Mouse (Mus musculus) A20 (cell line): ENCODE data around the gene Tmem185b.

Source experiments
- DNase-seq: peaks from one replicate; pipeline ENCODE4 v3.0.0-alpha.2; 2011; ENCODE audit warnings: low read depth, low spot score

The Tmem185b gene

DNA sequence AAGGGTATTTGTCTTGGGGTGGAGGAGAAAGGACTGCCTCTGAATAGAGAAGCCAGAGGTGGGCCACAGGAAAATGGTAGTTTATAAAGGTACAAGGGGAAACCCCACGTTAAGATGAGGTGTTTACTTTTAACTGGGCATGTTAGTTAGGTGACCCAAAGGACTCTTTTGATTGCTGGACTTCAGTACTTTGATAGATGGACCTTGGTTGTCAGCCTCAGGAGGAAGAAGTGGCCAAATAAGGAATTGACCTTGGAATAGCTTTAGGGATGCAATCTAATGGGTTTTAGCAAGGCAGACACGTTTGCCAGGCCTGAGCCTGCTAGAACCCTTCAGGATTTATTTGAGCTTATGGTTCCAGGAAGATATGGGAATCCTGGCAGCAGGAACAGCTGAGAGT lies 13.3 kb downstream of the Tmem185b start:
- no peak for DNase-seq

GRCm38 (mm10) chr1:119540836-119541557 lies 15.0 kb downstream of the Tmem185b start:
- no peak for DNase-seq

- no peak for DNase-seq
These were observed 15.6 kb downstream of the Tmem185b start for GRCm38 (mm10) chr1:119541570-119541969.

DNA sequence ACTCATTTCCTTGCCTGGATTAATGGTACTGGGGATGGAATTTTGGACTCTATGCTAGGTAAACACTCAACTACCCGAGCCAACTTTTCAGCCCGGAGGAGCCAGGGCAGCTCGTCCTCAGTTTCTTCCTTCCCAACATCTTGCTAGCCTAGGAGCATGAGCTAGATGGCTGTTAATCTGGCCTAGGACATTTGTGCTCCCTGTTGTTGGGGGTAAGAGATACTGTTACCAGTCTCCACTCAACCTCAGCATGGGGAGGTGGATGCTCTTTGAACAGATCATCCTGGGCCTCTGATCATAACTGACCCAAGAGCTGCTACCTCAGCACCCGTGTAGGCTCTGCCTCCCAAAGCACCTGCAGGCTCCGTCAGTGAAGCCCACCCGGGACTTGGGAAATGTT lies 17.4 kb downstream of the Tmem185b start:
- DNase-seq = no peak

GRCm38 (mm10) chr1:119544611-119545155 lies 18.7 kb downstream of the Tmem185b start:
- DNase-seq = no peak

- no peak for DNase-seq
These were observed 19.2 kb downstream of the Tmem185b start for GRCm38 (mm10) chr1:119545164-119545563.

DNA sequence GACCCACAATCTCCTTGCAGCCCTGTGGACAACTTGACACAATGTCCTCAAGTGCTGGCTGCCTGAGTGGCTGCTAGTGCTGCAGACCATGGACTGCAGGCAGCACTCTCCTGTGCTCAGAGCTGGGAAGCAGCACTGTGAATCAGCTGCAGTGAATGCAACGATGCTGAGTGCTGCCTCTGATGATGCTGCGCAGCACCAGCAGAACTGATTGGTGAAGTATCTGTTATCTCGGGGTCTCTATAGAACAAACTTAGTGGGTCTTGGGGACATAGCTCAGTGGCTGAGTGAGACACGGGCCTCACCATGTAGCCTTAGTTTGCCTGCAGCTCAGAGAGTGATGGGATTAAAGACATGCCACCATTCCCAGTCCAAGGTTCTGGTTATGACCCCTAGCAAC lies 19.7 kb downstream of the Tmem185b start:
- no peak for DNase-seq

- DNase-seq = no peak
These were observed 20.5 kb downstream of the Tmem185b start for GRCm38 (mm10) chr1:119546490-119546889.

GRCm38 (mm10) chr1:119548668-119549326 lies 22.8 kb downstream of the Tmem185b start:
- DNase-seq = peak; percentile 78

GRCm38 (mm10) chr1:119549327-119549689 lies 23.3 kb downstream of the Tmem185b start:
- no peak for DNase-seq

DNA sequence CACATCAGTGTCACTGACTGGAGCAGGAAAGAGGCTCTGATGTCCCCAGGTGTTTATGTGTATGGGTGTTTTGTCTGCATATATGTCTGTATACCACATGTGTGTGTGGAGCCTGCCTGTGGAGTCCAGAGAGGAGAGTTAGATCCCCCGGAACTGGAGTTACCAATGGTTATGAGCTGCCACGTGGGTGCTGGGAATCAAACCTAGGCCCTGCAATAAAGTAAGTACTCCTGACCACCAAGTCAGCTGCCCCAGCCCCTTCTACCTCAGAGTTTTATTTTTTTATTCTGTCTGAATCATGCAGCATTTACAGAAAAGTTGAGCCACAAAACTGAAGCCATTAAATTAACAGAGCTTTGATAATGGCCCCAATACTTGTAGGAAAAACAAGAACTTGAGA lies 24.1 kb downstream of the Tmem185b start:
- no peak for DNase-seq

DNA sequence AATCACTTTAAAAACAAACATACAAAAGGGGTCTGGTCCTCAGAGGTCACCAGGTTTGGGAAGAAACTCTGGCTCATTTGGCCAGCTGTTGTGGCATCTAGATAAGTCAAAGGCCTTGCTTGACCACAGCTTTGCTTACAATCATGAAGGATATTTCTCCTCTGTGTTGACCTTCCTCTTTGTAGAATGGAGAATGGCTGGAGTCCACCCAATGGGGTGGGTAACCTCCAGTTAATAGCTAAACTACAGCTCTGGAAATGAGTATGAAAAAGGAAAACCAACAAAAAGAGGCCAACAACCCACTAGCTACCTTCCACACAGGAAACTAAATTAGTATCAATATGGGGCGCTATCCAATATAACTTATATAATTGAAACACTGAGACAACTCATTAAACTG lies 25.7 kb downstream of the Tmem185b start:
- no peak for DNase-seq

GRCm38 (mm10) chr1:119555651-119556050 lies 29.7 kb downstream of the Tmem185b start:
- DNase-seq = no peak

GRCm38 (mm10) chr1:119557641-119558395 lies 31.9 kb downstream of the Tmem185b start:
- no peak for DNase-seq

DNA sequence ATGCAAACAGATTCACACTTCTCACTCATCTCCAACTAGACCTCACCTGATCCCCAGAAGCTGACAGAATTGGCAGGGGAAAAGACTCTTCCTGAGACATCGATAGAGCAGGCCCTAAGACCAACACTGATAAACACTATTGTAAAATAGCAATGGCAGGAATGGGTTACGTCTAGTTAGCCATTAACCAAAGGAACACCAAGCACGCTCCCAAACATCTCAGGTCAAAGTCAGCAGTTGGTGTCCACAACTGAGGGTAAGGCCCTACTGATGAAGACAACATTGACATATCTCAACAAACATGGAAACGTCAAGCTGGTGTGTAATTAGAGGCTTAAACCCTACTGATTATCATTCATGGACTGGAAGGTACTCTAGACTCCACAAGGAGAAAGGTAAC lies 39.6 kb downstream of the Tmem185b start:
- no peak for DNase-seq

- no peak for DNase-seq
These were observed 44.2 kb downstream of the Tmem185b start for GRCm38 (mm10) chr1:119570134-119570533.
